Mouse (Mus musculus): ENCODE results near the gene Krtap6-2.

Krtap6-2 gene

GRCm38 (mm10) chr16:89420011-89420410 lies at the start of gene Krtap6-2:
Krtap6-2 (minus strand) TSS chr16:89420111.
- DNase-seq = no peak

- no peak for DNase-seq
Observed at GRCm38 (mm10) chr16:89461189-89461588, 41.3 kb upstream of the Krtap6-2 start.

DNA sequence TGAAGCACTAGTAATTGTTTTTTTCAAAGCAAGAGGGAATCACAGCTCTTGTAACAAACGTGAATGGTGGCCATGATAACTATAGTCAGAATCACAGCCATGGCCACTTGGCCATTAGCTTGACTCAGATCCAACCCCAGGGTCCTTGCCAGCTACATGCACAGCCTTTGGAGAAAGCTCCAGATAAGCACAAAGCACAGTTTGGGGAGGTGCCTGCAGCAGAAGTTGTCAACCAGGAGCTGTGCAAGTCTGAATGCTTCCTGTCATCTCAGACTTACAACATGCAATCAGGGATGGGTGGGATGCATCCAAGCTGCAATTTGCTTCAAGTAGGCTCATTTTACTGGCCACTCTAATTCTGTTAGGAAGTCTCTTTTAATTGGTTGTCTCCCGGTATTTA lies 9.7 kb upstream of the Krtap6-2 start:
- DNase-seq = no peak

DNA sequence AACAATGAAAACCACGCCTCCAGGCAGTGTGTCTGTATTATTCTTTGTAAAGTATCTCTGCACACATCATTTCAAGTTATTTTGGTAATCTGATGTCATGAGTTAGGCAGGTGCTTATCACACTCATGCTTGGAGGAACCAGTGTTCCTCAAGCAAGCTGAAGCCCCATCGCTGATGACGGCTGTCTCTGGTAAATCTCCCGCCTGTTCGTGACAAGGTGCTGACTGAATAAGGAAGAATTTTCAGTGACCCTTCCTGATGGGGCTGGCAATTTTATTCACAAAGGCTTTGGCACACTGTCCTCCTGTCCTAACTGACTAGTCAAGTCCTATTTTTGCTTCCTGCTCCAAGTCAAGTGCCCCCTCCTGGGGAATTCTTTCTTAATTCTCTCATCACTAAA lies 5.4 kb upstream of the Krtap6-2 start:
- DNase-seq = no peak

- no peak for DNase-seq
Observed at GRCm38 (mm10) chr16:89416311-89416710, 3.6 kb downstream of the Krtap6-2 start.

GRCm38 (mm10) chr16:89410345-89411068 lies 9.4 kb downstream of the Krtap6-2 start:
- no peak for DNase-seq

DNA sequence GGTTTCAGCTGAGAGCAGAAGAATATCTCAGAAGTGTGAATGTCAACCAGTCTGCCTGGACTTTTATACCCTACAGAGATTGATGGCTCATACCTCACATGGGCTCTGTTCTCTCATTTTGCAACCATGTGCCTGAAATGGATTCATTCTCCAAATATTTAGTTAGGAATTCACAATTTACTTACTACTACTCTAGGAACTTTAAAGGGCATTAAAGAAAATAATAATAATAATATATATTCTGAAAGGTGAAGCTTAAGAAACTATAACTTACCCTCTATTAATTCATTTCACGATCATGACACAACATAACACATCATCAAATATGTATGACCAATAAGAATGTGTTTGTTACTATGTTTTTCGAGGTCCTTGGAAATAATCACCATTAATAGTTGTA lies 16.1 kb downstream of the Krtap6-2 start, which contains the start of gene Krtap21-1:
TSS of gene Krtap21-1 (minus strand) at position 101 of the 400 bp plus-strand sequence.
- DNase-seq = no peak

DNA sequence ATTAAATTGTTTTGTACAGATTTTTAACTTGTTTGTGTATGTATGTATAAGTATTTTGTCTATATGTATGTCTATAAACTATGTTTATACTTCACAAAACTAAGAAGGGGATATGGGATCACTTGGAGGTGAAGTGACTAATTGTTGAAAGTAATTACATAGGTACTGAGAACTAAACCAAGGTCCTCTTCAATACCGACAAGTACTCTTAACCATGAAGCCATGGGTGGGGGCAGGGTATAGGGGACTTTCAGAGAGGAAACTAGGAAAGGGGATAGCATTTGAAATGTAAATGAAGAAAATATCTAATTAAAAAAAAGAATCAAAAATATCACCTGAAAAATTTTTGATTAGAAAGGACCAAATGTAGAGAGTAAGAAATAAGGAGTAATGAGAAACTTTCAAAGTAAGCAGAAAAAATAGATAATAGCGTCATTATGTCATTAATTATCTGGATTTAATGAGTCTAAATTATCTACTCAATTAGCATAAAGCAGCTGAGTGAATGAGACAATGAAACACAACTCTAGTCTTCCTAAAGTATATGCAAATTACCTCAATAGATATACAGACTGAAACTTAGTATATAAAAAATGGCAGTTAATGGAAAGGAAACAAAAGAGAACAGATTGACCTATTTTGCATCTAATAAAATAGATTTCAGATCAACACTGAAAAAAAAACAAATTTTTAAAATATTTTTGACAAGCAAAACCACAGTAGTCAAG lies 47.0 kb downstream of the Krtap6-2 start:
- DNase-seq = no peak
